Mouse (Mus musculus) retina, adult 2 months (tissue): ENCODE data around the gene Zbtb5.
"Not testable (repeated sequence)": the region's sequence is repeated elsewhere in the genome, so short reads cannot be mapped to it uniquely, and the experiment has no call there.

Experiments
- DNase-seq: peaks from one replicate; pipeline ENCODE4 v3.0.0-alpha.2; 2012; ENCODE audit warnings: low read depth, low spot score

The Zbtb5 gene

DNA sequence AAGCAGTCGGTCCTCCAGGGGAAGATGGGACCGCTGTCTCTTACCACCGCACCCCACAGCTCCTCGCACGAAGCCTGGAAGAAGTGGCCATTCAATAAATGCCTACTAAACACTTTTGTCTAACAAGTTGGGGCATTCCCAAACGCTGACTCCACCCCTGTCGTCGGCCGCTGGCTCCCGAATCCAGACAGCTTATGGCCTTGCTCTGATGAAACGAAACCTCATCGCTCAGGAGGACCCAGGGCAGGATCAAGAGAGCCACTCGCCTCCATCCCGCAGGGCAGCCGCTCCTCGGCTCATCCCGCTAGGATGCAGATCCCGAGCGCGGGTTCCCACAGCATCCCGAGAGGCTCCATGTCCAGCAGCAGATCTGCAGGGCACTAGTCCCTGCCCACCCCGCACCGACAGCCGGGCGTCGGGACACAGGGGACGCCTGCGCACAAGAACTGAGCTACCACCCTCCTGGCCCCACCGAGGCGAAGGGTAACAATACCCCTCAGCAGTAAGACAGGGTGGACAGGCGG lies 569 bp downstream of the Zbtb5 start:
- no peak for DNase-seq

DNA sequence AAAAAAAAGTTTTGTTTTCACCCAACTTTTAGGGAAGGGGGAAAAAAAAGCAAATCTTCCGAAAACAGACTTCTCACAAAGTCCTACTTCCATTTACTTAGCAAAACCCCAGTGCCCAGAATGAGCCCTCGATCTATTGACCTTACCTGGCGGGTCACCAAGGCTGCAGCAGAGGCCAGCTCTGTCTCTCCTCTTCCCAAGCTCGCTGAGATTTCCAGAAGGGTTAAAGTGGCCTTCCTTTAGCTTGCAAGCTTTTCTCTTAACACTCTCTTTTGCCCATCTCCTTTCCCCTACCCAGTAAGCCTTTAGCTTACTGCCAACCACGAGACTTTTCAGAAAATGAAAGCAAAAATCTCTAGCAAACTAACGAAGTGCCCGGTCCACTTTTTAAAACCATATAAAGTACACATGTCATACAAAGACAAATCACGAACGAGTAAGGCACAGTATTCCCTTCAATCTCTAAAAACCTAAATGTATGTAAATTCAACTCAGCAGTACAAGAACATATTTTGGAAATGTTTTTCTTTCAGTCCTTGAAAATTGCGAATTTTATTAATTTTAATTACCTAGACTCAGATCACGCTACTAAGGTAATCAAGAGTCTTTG lies 1.3 kb downstream of the Zbtb5 start:
- no peak for DNase-seq

DNA sequence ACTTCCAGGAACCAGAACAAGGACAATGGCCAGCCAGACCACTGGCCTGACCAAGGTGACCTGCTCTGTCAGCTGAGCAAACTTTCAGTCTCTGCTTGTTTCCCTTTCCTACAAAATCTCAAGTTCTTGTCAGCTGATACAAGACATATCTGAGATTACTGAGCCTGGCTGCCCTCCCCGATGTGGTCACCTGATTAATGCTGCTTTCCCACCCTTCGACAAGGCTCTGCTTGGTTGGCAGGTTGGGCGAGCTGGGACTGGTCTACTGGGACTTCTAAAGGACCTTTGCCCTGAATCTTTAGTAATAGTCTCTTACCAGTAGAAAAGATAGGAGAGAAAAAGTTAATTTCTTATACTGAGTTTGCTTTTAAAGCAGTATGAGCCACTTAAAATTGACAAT lies 6.8 kb downstream of the Zbtb5 start:
- DNase-seq = no peak

GRCm38 (mm10) chr4:45000001-45000400 lies 12.2 kb downstream of the Zbtb5 start:
- DNase-seq = no peak

DNA sequence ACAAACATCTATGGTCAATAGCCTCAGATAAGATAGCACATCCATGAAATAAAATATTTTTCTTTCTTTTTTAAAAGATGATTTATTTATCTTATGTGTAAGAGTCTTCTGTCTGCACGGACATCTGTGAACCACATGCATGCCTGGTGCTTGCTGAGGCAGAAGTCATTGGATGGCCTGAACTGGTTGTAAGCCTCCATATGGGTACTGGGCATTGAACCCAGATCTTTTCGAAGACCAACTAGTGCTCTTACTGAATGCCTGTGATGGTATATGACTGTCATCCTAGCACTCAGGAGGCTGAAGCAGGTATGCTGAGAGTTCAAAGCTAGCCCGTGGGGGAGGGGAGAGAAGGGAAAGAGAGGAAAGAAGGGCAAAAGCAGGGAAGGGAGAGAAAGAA lies 14.1 kb downstream of the Zbtb5 start:
- no peak for DNase-seq

DNA sequence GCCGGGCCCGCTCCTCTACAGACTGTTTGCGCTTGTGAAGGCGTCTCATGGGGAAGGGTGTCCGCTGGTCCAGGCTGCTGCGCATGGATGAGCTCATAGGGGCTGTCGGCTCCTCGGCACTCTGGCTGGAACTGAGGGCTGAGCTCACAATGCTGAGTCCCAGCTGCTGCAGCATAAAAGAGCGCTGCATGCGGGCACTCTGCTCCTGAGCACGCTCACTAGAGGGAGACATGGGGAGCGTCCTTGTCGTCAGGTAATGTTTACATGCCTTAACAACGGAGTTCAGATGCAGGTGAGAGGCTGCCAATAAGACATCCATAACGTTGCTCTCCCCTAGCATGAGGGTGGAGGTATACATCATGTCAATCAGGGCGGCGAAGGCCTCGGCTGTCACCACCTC lies 17.4 kb downstream of the Zbtb5 start:
- no peak for DNase-seq

GRCm38 (mm10) chr4:44993847-44994246 lies 18.4 kb downstream of the Zbtb5 start:
- DNase-seq = no peak

DNA sequence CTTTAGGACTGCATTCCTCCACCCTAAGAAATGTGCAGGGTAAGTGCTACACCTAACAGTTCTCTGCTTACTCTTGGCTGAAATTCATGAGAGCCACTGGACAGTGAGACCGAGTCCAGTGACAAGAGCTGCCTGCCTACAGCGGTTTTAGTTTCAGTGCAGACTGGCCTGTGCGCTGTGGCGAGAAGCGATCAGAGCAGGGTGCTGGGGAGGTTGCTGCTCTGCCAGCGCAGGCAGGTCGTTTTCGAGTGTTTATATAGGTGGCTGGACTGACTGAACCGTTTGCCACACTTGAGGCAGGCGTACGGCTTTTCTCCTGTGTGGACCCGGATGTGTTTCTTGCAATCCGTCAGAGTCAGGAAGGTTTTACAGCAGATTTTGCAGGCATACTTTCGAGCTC lies 19.0 kb downstream of the Zbtb5 start:
- not testable (repeated sequence) for DNase-seq

DNA sequence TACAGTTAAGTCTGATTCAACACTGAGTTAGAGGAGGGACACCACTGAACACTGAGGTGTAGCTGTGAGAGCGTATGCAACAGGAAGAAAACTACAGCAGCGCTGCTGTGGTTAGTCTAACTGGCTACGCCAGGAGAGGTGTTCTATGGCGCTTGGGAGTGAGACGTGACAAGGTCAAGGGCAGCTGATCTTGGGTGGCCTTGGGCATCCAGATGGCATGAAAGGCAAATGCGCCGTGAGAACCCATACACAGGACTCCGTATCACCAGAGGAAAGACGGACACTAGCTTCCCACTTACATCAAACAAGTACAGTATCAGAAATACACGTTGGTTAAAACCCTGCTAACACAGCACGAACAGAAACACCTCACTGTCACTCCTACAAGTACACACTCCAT lies 19.9 kb downstream of the Zbtb5 start:
- not testable (repeated sequence) for DNase-seq

DNA sequence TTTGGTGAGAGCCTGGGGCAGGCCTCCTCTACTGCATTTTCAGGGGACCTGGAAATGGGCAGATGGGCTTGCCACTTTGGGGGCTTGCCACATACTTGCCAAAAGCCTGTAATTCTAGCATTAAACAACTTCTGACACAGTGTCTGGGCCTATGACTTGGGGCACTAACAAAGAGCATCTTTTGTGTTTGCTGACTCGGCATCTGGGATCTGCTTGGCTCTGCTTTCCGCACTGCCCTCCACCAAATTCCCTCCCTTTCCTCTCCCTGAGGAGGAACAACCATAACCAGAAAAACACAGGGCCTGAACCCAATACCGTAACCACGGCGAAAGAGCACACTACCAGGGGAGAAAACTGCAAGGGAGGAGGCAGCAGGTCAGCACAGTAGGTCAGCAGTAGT lies 21.7 kb downstream of the Zbtb5 start:
- no peak for DNase-seq

GRCm38 (mm10) chr4:44983131-44983740 lies 29.0 kb downstream of the Zbtb5 start:
- DNase-seq = no peak

DNA sequence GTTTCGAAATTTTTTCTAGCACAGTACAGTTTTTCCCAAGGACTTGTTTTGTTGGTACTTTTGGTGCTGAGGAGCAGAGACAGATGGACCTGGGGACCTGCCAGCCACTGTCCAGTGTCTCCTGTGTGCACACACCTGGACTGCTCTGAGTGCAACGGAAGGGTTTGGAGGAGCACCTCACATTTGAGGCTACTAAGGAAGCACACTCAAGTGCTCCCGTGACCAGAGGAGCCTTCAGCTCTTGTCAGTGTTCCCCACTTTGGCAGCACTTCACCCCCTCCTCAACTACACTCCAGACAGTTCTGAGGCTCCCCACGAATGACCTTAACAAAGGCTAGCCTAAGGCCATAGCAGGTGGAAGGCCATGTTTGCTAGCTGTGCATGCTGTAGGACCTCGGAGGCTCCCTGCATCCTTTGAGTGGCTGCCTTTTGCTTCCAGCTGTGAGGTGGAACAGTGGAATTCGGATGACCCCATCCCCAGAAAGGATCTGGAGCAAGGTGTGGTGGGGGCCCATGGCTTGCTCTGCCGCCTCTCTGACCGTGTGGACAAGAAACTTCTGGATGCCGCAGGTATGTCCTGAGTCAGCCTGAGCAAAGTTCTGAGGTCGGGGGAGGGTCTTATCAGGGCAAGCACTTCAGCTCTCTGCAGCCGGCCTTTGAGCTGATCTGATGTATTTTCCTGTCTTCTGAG lies 29.6 kb downstream of the Zbtb5 start:
- no peak for DNase-seq

DNA sequence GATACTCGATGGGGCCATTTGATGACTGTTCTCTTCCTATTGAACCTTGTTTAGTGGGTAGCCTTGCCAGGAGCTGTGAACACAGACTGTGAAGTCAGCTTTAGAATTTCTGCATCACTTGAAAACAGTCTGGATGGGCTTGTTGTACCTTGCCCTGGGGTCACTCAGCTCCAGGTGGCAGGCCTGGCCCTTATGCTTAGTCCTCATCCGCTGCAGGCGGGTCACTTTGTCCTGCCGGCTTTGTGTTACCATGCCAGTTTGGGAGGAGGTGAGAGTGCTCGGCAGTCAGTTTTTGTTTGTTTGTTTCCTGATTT lies 30.3 kb downstream of the Zbtb5 start:
- DNase-seq = no peak

- peak; percentile 63 for DNase-seq
Observed at GRCm38 (mm10) chr4:44981280-44981973, 30.8 kb downstream of the Zbtb5 start, which contains the start of gene Grhpr. TSS of gene Grhpr (plus strand) at chr4:44981395.

- no peak for DNase-seq
Observed at GRCm38 (mm10) chr4:44979794-44980338, 32.3 kb downstream of the Zbtb5 start.

DNA sequence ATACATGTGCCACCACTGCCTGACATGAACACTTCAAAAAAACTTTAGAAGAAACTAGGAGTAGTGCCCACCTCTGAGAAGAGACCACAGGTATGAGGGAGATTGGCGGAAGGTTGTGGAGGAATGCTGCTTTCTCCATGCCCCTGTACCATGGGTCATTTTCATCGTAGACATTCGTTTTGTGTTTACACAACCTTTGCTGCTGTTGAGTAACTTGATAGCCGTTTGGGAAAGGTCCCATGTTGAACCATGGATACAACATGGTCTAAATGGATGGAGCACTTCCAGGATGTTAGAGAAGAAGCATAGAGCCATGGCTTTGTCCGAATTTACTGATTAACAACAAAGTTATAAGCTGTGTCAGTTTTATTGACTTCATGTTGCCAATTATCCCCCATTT lies 34.0 kb downstream of the Zbtb5 start:
- no peak for DNase-seq

DNA sequence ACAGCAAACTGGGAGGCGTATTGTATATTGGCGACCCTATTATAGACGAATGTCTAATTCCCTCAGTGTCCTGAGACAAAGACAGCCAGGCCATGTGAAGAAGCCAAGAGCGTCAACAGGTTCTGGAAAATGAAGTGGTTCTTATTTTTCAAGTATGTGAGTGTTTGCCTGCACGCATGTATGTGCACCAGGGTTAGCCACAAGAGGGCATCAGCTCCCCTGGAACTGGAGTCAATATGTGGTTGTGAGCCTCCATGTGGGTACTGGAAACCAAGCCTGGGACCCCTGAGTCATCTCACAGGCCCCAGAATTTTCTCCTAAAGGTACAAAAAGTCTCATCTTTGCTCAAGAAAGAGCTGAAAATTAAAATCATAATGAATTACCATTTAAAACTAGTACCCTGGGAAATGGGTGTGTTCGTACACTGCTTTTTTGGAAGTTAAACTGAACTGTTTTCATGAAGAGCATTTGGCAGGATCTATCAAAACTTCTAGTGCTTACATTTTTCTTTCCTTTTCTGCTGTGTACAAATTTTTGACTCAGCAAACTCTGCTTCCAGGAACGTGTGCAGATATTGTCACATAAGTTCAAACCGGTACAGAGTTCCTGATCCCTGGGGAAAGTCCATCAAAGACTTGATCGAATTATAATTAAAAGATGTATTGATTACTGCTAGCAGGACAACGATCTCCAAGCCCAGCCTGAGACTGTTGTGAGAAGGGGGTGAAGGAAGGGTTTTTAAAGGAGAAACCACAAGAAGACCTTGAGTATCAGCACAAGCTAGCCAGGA lies 35.1 kb downstream of the Zbtb5 start:
- DNase-seq = no peak

GRCm38 (mm10) chr4:44976026-44976615 lies 36.1 kb downstream of the Zbtb5 start:
- no peak for DNase-seq

- no peak for DNase-seq
Observed at GRCm38 (mm10) chr4:44974331-44974730, 37.9 kb downstream of the Zbtb5 start.

- DNase-seq = no peak
Observed at GRCm38 (mm10) chr4:44973871-44974270, 38.3 kb downstream of the Zbtb5 start.

DNA sequence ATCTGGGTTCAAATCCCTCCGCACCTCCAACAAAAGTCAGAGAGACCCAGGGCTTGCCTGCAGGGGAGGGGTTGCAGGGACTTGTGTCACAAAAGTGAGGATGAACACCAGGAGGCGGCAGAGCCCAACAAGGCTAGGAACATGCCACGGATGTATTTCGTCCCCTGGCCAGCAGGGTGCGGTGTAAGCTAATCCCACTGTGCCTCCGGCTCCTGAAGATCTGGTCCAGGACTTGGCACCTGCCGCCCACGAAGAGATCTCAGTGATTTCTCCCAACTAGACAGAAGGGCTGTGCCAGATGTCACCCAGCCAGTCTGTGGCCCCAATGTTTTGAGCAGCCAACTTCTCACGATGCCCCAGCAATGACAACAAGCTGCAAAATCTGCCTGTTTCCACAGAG lies 38.8 kb downstream of the Zbtb5 start:
- DNase-seq = peak; percentile 69
